Mouse (Mus musculus) cerebellum, adult 2 months (tissue): ENCODE data around the gene Gdpd3. TPM values are rescaled to one million over a fixed set of nuclear protein-coding genes. Genes with fewer than 3 reads are reported as not detected.

Experiments used
- DNase-seq, 2 experiments: peaks; one replicate each; pipeline ENCODE4 v3.0.0; 2021
- H3K27ac ChIP-seq: fragments of 200-500 bp; 2 replicates; pipeline ENCODE4 v1.5.1; 2012; ENCODE audit warnings: low read length, control low read depth, inconsistent platforms; ENCODE audit not compliant: insufficient read depth
- H3K27me3 ChIP-seq: fragments of 200-500 bp; 2 replicates; pipeline ENCODE4 v1.6.1; 2012; ENCODE audit warnings: inconsistent platforms, mild to moderate bottlenecking, low read length, moderate library complexity; ENCODE audit not compliant: control insufficient read depth, insufficient read depth
- H3K4me1 ChIP-seq: fragments of 200-500 bp; 2 replicates; pipeline ENCODE4 v1.6.1; 2011; ENCODE audit warnings: low read length; ENCODE audit not compliant: control insufficient read depth, insufficient read depth
- H3K4me3 ChIP-seq: fragments of 200-500 bp; replicated peaks from 2 replicates; pipeline ENCODE3; 2011; ENCODE audit warnings: mild to moderate bottlenecking, low read depth, low read length, control low read depth; ENCODE audit not compliant: insufficient read depth
- CTCF ChIP-seq: fragments of 200-500 bp; IDR thresholded peaks from 2 replicates; pipeline ENCODE4 v1.5.1; 2011; ENCODE audit warnings: low read depth, mild to moderate bottlenecking, control low read depth, low read length, moderate library complexity, borderline replicate concordance; ENCODE audit not compliant: insufficient read depth
- POLR2A ChIP-seq: fragments of 200-500 bp; IDR thresholded peaks from 2 replicates; pipeline ENCODE4 v1.6.1; 2011; ENCODE audit warnings: low read length, control low read depth, borderline replicate concordance; ENCODE audit not compliant: insufficient read depth
- WGBS: fragments of 180-500 bp; shearing (Covaris S2); methylation state at CpG from one replicate; pipeline ENCODE4 v1.1.7; 2018; 5-methylcytosine and 5-hydroxymethylcytosine counted together
- polyA plus RNA-seq: library from polyadenylated mRNA; depleted of rRNA; stranded (reverse); fragments of >200 nt; gene quantifications from 2 replicates; pipeline ENCODE4 v1.2.3, GENCODE M21; 2012

Gdpd3 gene
- polyA plus RNA-seq, 1 experiment: 8.0 TPM

GRCm38 (mm10) chr7:126806956-126807355 is 40.8 kb downstream of the Gdpd3 start:
- 0 out of 2 replicates have a peak, but pooled peaks cover 2% of the 10 kb centered on the region for H3K4me1 ChIP-seq
- H3K27me3 ChIP-seq: no peaks in the 10 kb centered on the region
- no peak overlapping the region for H3K4me3 ChIP-seq
- H3K27ac ChIP-seq: no peak overlapping the region
- no peak for DNase-seq
- 60% methylated on average over 6 of the region's 6 CpGs for WGBS
- TF ChIP-seq CTCF (no peak), POLR2A (no peak)

DNA sequence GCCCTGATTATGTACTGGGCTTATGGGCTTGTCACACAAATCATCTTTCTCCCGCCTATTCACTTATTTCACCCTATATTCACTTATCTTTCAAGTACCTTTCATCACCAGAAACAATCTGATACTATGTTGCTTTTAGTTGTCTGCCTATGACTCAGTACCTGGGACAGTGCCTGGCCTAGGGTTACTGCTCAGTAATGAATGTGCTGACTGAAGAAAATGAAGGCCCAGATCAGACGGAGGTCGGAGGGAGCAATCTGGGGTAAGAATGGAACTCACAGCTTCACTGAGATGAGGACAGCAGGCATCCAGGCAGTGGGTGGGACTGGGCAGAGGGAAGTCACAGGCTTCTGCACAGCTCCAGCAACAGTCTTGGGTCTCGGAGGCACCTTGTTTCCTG is 41.3 kb downstream of the Gdpd3 start:
- 0 out of 2 replicates have a peak, but pooled peaks cover 2% of the 10 kb centered on the region for H3K4me1 ChIP-seq
- H3K27me3 ChIP-seq: no peaks in the 10 kb centered on the region
- WGBS: 48% methylated on average over 4 of the region's 4 CpGs
- TF ChIP-seq CTCF: no peak
- no peak for TF ChIP-seq POLR2A
- no peak overlapping the region for H3K27ac ChIP-seq
- H3K4me3 ChIP-seq: no peak overlapping the region
- DNase-seq: no peak

- H3K4me3 ChIP-seq: peak overlapping the region; percentile 74
- TF ChIP-seq CTCF (no peak), POLR2A (peak; percentile 49; the same call in 1 of the 2 replicates)
- peak; percentile 93 to 94 for DNase-seq
- no peaks in the 10 kb centered on the region for H3K27me3 ChIP-seq
- WGBS: under 1% methylated on average over 43 of the region's 43 CpGs
- 0 out of 2 replicates have a peak overlapping the region, but pooled peaks have one; percentile 3 for H3K27ac ChIP-seq
- H3K4me1 ChIP-seq: 0 out of 2 replicates have a peak, but pooled peaks cover 2% of the 10 kb centered on the region
These were observed 42.7 kb downstream of the Gdpd3 start for GRCm38 (mm10) chr7:126808703-126809455.

DNA sequence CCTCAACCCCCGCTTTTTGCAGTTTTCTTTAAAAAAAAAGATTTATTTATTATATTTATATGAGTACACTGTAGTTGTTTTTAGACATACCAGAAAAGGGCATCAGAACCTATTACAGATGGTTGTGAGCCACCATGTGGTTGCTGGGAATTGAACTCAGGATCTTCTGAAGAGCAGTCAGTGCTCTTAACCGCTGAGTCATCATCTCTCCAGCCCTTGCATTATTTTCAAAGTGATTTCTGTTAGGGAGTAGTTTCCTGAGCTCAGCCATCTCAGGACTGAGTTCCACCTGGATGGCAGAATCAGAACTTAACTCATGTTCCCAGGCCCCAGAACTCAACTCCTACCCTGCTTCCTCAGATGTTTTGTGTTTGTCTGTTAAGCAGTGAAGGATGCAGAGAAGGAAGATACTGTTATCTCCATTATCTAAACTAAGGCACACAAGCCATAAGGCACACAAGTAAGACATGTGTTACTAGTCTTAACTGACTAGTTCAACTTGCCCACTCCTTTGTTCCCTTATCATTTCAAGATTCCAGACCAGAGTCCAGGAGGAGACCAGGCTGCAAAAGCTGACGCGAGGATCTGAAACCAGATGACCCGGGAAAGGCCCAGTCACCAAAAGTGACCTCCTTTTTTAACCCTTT is 43.7 kb downstream of the Gdpd3 start:
- Histone ChIP-seq H3K27ac (no peak overlapping the region), H3K4me3 (no peak overlapping the region), H3K27me3 (no peaks in the 10 kb centered on the region), H3K4me1 (0 out of 2 replicates have a peak, but pooled peaks cover 2% of the 10 kb centered on the region)
- WGBS: 63% methylated on average over 5 of the region's 5 CpGs
- DNase-seq: no peak
- no peak for TF ChIP-seq CTCF

GRCm38 (mm10) chr7:126815726-126816222 is 49.6 kb downstream of the Gdpd3 start:
- no peaks in the 10 kb centered on the region for H3K4me1 ChIP-seq
- no peak overlapping the region for H3K4me3 ChIP-seq
- DNase-seq: no peak
- no peaks in the 10 kb centered on the region for H3K27me3 ChIP-seq
- WGBS: 31% methylated on average over 8 of the region's 8 CpGs
- H3K27ac ChIP-seq: no peak overlapping the region
- TF ChIP-seq CTCF (no peak), POLR2A (no peak)

GRCm38 (mm10) chr7:126816494-126816893 is 50.4 kb downstream of the Gdpd3 start:
- no peak for TF ChIP-seq POLR2A
- no peak for TF ChIP-seq CTCF
- no peak overlapping the region for H3K4me3 ChIP-seq
- WGBS: 73% methylated on average over 8 of the region's 8 CpGs
- DNase-seq: no peak
- no peaks in the 10 kb centered on the region for H3K4me1 ChIP-seq
- H3K27me3 ChIP-seq: no peaks in the 10 kb centered on the region
- H3K27ac ChIP-seq: no peak overlapping the region

GRCm38 (mm10) chr7:126817595-126817994 is 51.5 kb downstream of the Gdpd3 start:
- Histone ChIP-seq H3K27ac (no peak overlapping the region), H3K4me3 (no peak overlapping the region), H3K4me1 (peaks cover 7% of the 10 kb centered on the region; the same call in 1 of the 2 replicates), H3K27me3 (no peaks in the 10 kb centered on the region)
- DNase-seq: no peak
- no peak for TF ChIP-seq CTCF
- no peak for TF ChIP-seq POLR2A
- 87% methylated on average over 7 of the region's 7 CpGs for WGBS
